Mouse (Mus musculus) frontal cortex, postnatal 14 days (tissue): ENCODE measurements around the gene Dennd2a.

Experiments used
- DNase-seq, 2 experiments: peaks; one replicate each; pipeline ENCODE4 v3.0.0; 2022; ENCODE audit warnings: low spot score in 2 of 2

Gene Dennd2a

GRCm38 (mm10) chr6:39556900-39557659 lies 587 bp downstream of the Dennd2a start:
- DNase-seq = no peak

- DNase-seq = no peak
Measured at GRCm38 (mm10) chr6:39555648-39555945, 2.1 kb downstream of the Dennd2a start.

- no peak for DNase-seq
Measured at GRCm38 (mm10) chr6:39554888-39555647, 2.6 kb downstream of the Dennd2a start.

GRCm38 (mm10) chr6:39551981-39552636 lies 5.6 kb downstream of the Dennd2a start:
- no peak for DNase-seq

- DNase-seq = no peak
Measured at GRCm38 (mm10) chr6:39548030-39548429, 9.6 kb downstream of the Dennd2a start.

GRCm38 (mm10) chr6:39545474-39545873 lies 12.2 kb downstream of the Dennd2a start:
- DNase-seq = no peak

- DNase-seq = no peak
Measured at GRCm38 (mm10) chr6:39543769-39544420, 13.8 kb downstream of the Dennd2a start.

- DNase-seq = peak in 1 of 2 experiments; percentile 37
Measured at GRCm38 (mm10) chr6:39542631-39543597, 14.8 kb downstream of the Dennd2a start.

GRCm38 (mm10) chr6:39540563-39540962 lies 17.1 kb downstream of the Dennd2a start:
- DNase-seq = no peak

GRCm38 (mm10) chr6:39539679-39540155 lies 17.9 kb downstream of the Dennd2a start:
- no peak for DNase-seq

- no peak for DNase-seq
Measured at GRCm38 (mm10) chr6:39538227-39538626, 19.4 kb downstream of the Dennd2a start.

- no peak for DNase-seq
Measured at GRCm38 (mm10) chr6:39537276-39537675, 20.4 kb downstream of the Dennd2a start.

GRCm38 (mm10) chr6:39536621-39537020 lies 21.0 kb downstream of the Dennd2a start:
- DNase-seq = no peak

GRCm38 (mm10) chr6:39534944-39535343 lies 22.7 kb downstream of the Dennd2a start:
- no peak for DNase-seq

GRCm38 (mm10) chr6:39528671-39529535 lies 28.8 kb downstream of the Dennd2a start:
- peak; percentile 69 to 75 for DNase-seq

- no peak for DNase-seq
Measured at GRCm38 (mm10) chr6:39527811-39528210, 29.9 kb downstream of the Dennd2a start.

GRCm38 (mm10) chr6:39527337-39527784 lies 30.3 kb downstream of the Dennd2a start:
- no peak for DNase-seq

- DNase-seq = no peak
Measured at GRCm38 (mm10) chr6:39526797-39527196, 30.9 kb downstream of the Dennd2a start.

- no peak for DNase-seq
Measured at GRCm38 (mm10) chr6:39523161-39523560, 34.5 kb downstream of the Dennd2a start.

- no peak for DNase-seq
Measured at GRCm38 (mm10) chr6:39522425-39522824, 35.2 kb downstream of the Dennd2a start.
